Mouse (Mus musculus) c-Kit-negative CD71-positive TER-119-positive erythroid progenitor cells, embryonic 14.5 days (primary cell): Measurements from ENCODE around the gene Tmem63c.

ENCODE experiments used
- DNase-seq: peaks from one replicate; pipeline ENCODE4 v3.0.0-alpha.2; 2013; ENCODE audit warnings: low read depth, low spot score

The Tmem63c gene

GRCm38 (mm10) chr12:87052661-87053321 is 31.7 kb downstream of the Tmem63c start:
- peak; percentile 35 for DNase-seq

DNA sequence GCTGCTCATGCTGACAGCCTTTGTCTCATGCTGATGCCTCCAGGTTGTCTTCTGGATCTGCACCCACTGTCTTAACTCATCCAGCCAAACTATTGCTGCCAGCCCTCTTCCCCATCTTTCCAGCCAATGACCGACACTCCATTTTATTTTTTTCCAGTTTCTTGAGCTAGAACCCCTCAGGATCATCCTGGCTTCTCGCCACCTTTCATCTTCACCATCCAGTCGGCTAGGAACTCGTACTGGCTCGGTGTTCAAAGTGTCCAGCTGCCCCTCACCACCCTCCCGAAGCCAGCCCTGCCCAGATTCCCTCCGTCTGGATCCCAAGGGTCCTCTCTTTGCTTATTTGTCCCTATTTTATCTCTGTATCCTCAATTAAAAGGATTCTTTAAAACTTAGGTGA is 33.7 kb downstream of the Tmem63c start:
- no peak for DNase-seq

GRCm38 (mm10) chr12:87057066-87057465 is 35.9 kb downstream of the Tmem63c start:
- no peak for DNase-seq

DNA sequence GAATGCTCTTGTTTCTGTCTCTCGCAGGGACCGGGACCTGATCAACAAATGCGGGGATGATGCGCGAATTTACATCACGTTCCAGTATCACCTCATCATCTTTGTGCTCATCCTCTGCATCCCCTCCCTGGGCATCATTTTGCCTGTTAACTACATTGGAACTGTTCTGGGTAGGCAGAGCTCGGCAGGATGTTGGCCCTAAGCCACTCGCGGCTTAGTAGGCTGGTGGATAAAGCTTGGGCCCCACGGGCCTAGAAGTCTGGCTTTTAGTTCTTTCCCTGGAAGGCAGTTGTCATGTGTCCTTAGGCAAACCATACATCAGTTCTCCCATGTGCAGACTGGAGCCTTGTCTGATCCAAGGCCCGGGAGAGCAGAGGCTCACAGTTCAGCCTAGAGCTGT is 44.3 kb downstream of the Tmem63c start:
- DNase-seq: no peak

GRCm38 (mm10) chr12:87066429-87066828 is 45.3 kb downstream of the Tmem63c start:
- no peak for DNase-seq

DNA sequence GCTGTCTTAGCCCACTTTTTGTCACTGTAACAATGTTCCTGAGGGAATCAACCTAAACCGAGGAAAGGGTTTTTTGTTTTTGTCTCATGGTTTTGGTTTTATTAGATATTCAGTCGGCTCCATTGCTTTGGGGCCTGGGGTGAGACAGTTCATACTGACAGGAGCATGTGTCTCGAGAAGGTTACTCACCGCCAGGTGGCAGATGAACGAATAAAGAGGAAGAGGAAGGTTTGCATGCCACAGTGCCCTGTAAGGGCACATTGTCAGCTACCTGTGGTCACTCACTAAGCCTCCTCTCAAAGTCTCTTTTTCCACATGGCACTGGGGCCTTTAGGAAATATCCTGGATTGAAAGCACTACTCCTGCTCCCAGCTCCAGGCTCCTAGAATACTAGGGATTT is 49.4 kb downstream of the Tmem63c start:
- DNase-seq: no peak

DNA sequence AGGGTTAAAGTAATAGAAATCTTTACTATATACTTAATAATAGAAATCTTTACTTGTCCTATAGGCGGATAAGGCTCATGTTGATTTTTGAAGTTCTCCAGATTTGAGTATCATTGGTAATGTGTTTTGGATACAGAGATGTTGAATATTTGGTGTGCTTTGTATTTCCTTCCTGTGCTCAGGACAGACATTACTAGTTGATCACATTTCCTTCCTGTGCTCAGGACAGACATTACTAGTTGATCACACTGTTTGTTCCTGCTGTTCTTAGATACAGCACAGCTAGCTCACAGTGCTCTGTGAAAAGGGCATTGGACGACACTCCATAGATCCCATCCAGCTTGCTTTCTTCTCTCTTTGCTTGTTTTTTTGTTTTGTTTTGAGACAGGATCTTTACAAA is 55.5 kb downstream of the Tmem63c start:
- DNase-seq: no peak

DNA sequence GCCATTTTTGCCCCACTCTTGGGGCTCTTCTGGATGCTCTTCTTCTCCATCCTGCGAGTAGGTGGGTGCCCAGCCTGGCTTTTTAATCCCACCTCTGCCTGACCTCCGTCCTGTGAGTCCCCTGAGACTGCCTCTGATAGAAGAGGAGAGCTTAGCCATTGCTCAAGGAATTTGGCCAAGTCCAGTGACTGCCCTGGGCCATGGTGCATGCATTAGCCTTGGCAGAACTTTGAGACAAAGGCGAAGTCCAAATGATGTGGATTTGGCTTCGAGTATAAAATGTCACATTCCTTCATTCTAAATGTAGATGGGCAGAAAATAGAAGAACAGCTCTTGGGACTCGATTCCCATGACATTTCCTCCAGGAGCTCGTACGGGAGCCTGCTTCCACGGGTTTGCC is 61.7 kb downstream of the Tmem63c start:
- no peak for DNase-seq

GRCm38 (mm10) chr12:87087236-87087635 is 66.1 kb downstream of the Tmem63c start:
- DNase-seq: no peak

GRCm38 (mm10) chr12:87088331-87088730 is 67.2 kb downstream of the Tmem63c start:
- no peak for DNase-seq

GRCm38 (mm10) chr12:87089255-87089654 is 68.1 kb downstream of the Tmem63c start:
- DNase-seq: no peak

DNA sequence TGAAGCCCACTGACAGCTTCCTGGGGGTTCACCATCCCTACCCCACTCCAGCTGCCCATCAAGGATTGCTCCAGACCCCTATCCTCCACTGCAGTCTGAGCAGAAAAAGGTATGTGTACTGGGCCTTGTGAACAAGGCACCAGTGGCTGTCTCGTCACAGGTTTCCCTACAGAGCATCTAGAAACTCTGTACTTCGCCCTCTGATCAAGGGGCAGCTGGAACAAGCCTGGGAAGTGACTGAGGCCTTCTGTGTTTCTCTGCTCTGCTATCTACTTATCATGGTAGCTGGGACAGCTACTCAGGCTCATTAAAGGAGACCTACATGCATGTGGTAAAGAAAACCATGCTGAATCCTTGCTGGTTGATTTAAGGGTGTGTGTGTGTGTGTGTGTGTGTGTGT is 68.6 kb downstream of the Tmem63c start:
- no peak for DNase-seq

DNA sequence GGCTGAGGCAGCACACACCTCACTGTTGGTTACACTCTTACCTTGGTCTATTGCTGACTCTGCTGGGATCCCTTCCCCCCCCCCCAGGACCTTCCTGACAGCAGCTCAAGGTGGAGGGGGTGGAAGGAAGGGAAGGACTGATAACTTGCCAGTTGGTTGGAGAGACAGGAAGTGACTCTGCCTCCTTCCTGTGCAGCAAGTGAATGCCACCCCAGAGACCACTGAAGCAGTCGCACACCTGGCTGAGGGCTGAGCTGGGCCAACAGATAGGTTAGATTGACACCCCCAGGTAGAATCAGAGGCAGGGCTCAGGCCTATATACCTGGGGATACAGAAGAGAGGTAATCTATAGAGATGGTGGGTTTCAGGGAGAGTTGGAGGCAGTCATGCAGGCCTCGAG is 70.8 kb downstream of the Tmem63c start:
- DNase-seq: no peak

DNA sequence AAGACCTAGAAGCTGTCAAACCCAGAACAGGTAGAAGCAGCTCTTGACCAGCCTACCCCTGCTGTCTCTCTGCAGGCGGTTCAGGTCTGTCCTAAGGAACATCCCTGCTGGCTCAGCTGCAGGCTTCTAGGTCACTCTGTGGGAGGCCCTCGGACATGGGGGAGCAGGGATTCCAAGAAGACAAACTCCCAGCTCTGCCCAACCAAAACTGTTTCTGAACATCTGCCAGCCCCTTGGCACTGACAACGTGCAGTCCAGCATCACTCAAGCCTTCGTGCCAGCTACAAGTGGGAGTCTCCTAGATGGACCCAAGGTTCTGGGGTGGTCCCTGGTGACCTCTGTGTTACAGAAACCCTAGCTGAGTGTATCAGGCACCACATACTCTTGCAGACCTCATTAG is 72.1 kb downstream of the Tmem63c start:
- no peak for DNase-seq

GRCm38 (mm10) chr12:87093671-87094070 is 72.5 kb downstream of the Tmem63c start:
- no peak for DNase-seq

- DNase-seq: no peak
Observed at GRCm38 (mm10) chr12:87100331-87100730, 79.2 kb downstream of the Tmem63c start.

DNA sequence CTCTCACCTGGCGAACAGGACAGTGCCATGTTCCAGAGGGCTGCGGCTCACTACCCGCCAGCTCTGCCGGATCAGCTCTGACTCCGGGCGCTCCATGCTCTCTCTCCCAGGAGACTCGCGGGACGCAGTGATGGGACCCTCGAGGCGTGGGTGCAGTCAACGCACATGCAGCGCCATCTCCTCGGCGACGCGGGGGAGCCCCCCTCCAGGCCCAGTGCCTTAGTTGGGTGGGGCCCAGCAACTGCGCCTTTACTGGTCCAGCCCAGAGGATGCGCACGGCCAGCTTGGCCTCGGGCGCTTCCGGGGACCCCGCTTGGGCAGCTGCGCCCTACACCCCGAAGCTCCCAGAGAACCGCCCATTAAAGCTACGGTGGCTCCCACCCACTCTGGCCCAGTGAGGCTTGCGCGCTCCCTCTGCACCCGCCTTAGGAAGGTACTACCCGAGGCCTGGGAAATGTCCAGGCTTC is 81.1 kb downstream of the Tmem63c start, which contains the start of gene Ngb:
TSS of gene Ngb (minus strand) at position 375 of the 467 bp plus-strand sequence.
- no peak for DNase-seq

- no peak for DNase-seq
Observed at GRCm38 (mm10) chr12:87103471-87103870, 82.3 kb downstream of the Tmem63c start.

DNA sequence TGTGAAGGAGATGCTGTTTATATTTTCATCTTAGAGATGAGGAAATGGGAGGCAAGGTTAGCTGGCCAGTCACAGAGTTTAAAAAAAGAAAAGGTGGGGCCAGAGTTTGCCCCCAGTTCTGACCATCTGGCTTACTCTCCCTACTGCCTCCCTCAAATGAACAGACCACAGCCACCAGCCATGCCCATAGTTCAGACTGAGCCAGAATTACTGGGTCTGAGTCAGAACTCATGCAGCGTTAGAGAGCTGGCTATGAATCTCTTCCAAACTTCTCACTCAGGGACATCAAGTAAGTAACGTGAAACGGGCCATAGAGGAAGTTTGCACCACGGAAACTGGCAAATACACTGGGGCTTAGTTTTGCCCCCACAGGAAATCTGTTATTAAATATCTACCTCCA is 83.7 kb downstream of the Tmem63c start:
- no peak for DNase-seq

DNA sequence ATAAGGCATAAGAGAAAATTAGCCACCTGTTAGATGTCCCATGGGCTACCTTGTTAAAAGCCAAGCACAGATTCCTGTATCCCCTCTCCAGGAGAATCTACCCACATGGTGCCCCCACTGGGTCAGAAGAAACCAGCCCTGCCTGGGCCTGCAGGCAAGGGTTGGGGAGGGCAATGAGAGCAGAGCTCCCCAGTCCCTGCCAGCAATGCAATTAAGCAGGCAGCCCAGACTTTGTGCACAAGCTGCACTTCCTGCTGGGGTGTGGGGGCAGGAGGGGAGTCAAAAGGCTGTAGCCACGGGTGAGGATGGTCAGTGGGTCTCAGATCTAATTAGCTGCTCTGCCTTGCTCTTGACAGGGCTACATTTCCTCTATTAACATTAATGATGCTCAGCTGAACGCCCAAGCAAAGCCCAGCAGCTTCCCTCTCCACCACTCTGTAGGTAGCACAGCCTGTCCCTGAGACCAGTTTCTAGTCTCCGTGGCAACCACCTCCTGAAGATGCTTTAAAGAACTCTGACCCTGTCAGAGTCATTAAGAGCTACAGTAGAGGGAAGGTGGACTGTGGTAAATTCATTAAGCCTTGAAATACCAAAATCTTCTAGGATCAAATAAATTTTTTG is 86.3 kb downstream of the Tmem63c start:
- no peak for DNase-seq

DNA sequence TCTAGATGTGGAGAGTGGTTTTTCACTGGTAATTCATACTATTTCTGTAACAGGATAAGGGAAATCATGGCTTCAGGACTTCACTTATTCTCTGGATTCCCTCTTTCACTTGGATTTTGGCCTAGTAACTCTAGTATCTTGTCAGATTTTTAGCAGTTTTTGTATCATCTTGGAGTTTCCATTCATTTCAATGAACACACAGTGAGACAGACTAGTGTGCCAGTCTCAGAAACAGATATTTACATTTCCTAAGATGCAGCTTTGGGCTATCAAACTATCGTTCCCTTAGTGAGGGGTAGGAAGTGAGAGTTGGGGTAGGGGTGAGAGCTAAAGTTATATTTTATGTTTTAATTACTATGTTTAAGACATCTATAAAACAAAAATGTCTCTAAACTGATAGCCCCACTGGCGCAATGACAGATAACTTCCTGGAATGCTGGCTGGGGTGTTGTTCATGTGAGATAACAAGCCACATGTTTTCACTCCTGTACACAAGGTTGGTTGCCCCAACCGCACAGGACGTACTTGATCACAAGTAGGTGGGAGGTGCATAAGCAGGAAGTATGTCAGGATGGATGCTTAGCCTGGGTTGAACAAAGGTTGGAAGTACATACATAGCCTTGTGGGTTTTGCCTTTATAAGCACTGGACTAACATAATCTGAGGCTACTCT is 100.9 kb downstream of the Tmem63c start:
- DNase-seq: peak; percentile 25

DNA sequence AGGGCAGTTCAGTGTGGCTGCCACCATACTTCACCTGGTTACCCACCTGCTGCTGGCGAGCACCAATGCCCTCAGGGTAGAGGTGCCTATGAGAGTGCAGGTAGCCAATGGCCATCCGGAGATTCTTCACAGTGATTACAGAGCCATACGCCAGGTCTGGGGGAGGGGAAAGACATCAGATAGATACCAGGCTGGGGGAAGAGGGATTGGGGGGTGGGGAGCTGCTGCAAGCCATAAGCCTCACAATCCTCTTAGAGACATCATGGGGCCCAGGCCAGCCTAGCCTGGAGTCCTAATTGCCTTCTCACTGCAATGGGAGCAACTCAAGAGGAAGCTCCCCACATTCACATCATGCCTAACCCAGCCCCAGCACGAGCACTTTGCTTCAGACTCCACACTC is 106.1 kb downstream of the Tmem63c start:
- no peak for DNase-seq

- no peak for DNase-seq
Observed at GRCm38 (mm10) chr12:87130224-87130623, 109.1 kb downstream of the Tmem63c start.
